Mouse (Mus musculus): ENCODE data around the gene Rxylt1.

The Rxylt1 gene

DNA sequence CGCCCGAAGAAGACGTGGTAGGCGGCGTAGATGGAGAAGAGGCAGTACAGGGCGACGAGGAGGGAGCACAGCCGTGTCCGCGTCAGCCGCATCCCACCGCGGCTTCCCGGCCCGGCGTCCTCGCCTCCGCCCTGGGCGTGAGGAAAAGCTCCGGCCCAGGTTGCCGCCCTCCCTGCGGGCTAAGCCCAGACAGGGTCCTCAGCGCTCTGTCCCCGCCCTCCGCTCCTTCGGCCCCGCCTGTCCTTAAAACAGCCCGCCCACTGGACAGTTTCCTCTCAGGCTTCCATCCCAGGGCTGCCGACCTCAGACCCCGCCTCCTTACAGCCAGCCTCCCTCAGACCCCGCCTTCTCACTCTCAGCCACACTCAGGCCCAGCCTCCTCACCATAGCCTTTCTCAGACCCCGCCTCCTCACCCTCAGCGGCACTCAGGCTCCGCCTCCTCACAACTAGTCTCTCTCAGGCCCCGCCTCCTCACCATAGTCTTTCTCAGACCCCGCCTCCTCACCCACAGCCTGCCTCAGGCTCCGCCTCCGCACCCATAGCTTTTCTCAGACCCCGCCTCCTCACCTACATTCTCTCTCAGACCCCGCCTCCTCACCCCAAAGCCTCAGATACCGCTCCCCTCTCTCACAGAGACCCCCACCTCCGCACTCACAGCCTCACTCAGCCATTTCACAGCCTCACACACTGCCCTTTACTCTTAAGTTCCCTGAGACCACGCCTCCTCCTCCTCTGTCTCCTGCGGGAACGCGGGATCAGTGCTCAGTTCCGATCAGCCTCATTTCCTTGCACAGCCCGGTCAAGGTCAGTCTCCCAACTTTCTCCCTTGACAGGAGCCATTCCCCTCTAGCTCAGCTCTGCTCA, at the start of gene Rxylt1:
Rxylt1 (minus strand) TSS at position 392 of the 865 bp plus-strand sequence.
- DNase-seq (ENCODE audit: low spot score in 2 of 2), result peak; percentile 82 to 87

DNA sequence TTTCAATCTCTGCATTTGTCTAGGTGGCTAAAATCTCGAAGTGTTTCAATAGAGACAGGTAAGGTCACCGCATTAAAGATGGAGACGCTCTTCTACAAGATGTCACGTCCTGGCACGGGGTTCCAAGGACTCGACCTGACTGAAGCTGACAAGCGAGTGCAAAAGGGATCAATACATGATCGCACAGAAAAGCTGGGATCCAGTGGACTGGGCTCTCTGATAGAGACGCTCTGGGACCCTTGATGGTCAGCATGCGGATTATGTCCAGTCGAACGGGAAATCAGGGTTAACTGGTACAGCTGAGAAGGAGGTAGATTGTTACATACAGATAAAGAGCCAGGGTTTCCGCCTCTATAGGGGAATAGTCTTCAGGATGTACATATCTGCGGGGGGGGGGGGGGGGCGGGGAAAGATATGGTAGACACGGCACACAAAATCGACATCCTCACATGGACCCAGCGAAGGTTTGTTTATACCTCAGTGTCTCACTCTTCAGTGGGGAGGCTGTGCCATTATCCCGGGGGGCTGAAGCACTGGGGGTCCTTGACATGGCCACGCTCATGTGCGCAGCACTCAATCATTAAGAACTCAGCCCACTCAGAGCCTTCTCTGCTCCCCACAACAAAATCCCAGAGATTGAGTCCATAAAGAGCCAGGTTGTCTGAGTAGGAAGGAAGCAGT, 24.3 kb upstream of the Rxylt1 start:
- no peak for DNase-seq (ENCODE audit: low spot score in 2 of 2)

GRCm38 (mm10) chr10:122120500-122121289, 23.5 kb upstream of the Rxylt1 start:
- peak in 1 of 2 experiments; percentile 4 for DNase-seq (ENCODE audit: low spot score in 2 of 2)

- no peak for DNase-seq (ENCODE audit: low spot score in 2 of 2)
Observed at GRCm38 (mm10) chr10:122119451-122119850, 22.3 kb upstream of the Rxylt1 start.

DNA sequence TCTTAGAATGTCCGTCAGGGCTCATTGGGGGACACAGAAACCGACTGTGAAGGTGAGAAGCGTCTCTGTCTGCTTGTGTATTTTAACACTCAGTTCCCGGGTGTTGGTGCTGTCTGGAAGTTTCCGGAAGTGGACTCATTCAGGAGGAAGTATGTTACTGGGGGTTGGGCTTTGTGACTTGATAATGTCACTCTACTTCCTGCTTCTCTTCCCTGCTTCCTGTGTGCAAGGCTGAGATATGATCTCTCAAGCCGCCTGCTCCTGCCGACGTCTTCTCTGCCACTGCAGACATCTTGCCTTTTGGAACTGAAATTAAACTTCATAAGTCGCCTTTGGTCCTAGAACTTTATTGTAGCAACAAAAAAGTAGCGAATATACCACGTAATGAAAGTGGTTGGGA, 19.5 kb upstream of the Rxylt1 start:
- no peak for DNase-seq (ENCODE audit: low spot score in 2 of 2)

DNA sequence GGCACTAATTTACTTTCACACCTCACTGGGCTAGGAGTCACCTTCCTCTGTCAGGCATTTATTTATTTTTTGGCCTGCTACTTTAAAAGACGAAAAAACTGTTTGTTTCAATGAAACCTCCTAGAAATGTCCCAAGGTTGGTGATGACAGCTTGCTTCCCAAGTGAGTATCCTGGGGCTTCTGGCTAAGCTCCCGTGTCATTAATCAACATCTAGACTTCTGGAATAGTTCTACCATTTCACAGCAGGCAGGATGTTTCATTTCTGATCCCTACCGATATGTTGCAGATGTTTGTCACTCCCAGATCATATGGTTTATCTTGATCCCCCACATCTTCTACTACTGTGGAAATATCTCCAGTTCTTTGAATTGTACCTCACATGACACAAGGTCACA, 9.5 kb upstream of the Rxylt1 start:
- DNase-seq (ENCODE audit: low spot score in 2 of 2), result no peak

DNA sequence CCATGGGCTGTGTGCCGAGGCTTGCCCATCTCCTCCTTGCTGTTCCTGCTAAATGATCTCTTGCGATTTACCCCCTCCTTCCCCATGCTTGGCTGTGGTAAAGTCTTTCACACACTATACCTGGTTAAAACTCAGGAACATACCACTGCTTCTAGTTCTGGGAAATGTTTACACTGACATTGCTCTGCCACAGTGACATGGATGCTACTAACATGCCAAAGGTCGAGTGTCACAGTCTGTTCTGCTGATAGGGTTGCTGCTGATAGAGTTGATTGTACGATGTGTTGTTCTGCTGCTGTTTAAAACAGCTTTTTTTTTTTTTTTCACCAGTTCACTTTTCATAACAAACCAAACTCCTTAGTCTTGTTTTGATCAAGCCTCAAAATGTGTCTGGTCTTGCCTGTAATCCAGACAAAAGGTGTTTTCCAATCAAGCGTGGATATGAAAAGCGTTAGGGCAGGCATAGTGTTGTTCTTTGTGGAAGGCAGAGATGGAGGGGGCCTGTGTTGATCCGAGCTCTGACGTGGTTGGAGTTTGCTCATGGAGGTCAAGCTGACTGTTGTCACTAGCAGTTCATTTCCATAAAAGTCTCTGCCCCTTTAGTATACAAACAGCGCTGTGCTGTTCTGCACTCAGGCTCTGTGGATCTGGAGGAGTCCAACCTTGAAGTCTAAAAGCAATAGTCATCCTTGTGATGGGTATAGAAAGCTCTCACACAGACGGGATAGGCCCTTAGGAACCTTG, 8.9 kb upstream of the Rxylt1 start:
- no peak for DNase-seq (ENCODE audit: low spot score in 2 of 2)

DNA sequence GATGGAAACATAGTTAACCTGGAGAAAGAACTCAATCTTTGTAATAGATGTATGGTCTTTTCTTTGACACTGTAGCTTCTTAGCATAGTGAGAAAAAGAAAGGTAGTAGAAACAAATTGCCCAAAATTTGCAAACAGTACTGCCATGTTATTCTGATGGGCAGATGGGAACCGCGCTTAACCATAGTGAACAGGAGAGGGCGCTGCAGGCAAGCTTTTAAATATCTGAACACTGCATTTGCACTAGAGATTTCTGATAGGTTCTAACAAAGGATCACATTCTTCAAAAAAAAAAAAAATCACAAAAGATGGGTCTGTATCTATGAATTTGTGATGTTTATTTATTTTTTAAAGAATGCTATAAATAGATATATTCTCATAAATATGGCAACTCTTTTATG, 8.2 kb upstream of the Rxylt1 start:
- peak; percentile 30 to 67 for DNase-seq (ENCODE audit: low spot score in 2 of 2)

DNA sequence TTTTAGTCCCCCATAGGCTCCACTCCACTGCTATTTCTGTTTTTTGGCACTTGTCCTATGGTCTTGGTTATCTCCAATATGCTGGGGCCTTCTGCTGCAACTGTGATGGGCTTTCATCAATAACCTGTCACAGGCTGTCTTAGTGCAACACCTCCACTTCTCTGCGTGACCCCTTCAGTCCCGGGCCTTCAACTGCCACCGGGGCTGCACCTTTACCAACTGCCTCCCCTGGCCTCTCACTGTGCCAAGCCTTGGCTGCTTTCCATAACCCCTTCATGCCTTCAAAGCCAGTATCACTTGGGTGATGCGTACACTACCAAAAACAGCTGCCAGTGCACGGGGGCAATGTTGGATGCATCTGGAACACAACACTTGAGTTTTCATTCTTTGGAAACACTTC, 5.5 kb upstream of the Rxylt1 start:
- DNase-seq (ENCODE audit: low spot score in 2 of 2), result no peak

- no peak for DNase-seq (ENCODE audit: low spot score in 2 of 2)
Observed at GRCm38 (mm10) chr10:122096462-122096979, 650 bp downstream of the Rxylt1 start.

- no peak for DNase-seq (ENCODE audit: low spot score in 2 of 2)
Observed at GRCm38 (mm10) chr10:122090472-122090871, 6.7 kb downstream of the Rxylt1 start.

DNA sequence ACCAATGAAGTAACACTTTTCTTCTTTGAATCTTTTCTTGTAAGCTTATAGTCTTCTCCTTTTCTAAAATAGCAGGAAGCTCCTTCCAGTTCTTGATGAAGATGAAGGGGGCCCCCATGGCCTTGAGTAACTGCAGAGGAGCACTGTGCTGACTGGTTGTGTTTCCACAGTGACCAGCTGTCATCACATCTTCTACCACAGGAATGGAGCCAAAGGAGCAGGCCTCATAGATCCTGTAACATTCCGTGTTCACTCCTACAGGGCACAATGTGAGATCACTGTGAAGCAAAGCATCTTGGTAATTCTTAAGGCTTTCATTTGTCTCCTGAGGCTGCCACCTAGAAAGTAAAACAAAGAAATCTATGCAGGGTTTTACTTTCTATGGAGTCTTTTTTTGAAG, 15.8 kb downstream of the Rxylt1 start:
- no peak for DNase-seq (ENCODE audit: low spot score in 2 of 2)

DNA sequence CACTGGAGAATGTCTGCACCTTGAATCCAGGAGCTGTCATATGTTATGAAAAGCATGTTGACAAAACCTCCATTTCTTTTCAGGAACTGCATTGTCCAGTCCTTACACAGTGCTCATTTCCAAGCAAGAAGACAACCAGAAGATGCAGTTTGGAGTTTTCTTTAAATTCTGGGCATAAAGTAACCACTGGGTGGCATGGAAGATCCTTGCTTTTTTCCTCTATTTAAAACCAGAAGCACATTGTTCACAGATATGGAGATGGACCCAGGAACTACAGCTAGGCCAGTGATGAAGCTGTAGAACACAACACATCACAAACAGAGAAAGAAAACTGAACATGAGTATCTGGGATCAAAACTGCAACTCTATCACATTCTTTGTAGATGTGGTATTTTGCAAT, 28.0 kb downstream of the Rxylt1 start:
- no peak for DNase-seq (ENCODE audit: low spot score in 2 of 2)

DNA sequence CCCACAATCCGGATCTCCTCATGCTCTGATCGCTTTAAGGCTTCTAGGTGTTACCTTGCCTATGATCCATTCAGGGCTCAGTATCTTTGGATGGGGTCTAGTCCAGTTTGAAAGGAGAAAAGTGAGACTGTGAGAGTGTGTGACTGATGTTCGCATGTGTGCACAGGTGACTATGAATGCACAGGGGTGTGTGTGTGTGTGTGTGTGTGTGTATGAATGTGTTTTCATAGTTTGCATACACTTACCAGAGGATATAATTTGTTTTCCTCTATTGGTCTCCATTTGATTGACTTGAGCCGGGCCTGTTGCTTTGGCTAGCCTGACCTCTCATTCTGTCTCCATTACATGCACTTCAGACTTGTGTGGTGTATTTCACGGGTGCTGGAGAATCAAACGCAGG, 41.3 kb downstream of the Rxylt1 start:
- DNase-seq (ENCODE audit: low spot score in 2 of 2), result no peak

DNA sequence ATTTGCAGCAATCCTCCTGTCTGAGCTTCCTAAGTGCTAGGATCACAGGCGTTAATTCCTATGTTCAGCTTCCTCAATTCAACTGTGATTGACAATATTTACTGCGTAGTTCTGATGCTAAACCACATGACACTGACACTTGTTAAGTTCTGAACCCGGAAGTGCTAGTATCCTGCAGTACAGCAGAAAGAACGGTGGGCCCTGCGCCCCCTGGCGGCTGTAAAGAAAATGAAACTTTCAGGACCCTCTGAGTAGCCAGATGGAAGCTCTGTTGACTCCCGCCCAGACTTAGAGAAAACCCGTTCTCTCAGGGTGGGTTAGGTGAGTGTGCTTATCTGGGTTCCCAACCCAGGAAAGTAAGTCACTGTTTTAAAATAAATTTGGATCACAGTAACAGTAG, 42.6 kb downstream of the Rxylt1 start:
- peak; percentile 45 to 70 for DNase-seq (ENCODE audit: low spot score in 2 of 2)

GRCm38 (mm10) chr10:122051831-122052230, 45.3 kb downstream of the Rxylt1 start:
- peak; percentile 79 to 91 for DNase-seq (ENCODE audit: low spot score in 2 of 2)

DNA sequence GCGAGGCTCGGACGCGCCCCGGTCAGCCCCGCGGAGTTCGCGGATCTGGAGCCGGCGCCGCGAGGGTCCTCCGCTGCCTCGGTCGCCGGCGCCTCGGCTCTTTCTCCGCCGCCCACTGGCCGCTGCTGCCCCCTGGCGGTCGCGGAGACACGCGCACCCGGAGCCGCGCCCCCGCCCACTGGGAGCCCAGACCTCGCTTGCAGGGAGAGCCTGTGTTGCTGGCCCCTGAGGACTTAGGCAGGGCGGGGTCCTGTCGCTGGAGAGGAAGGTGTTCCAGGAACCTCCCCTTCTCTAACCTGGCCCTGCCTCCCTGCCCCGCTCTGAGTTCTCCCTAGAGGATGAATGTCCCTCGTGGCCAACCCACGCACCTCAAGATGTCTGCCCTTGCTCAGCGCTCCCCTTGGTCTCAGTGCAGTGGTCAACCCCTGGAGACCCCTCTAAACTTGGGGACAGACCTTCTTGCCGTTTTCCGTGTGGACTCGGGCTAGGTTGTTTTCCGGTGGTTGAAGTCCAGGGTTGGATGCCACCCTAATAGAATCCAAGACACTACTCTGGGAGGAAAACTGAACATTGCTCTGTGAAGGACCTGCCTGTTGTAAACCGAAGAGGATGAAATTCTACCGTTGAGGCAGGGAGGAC, 49.3 kb downstream of the Rxylt1 start:
- DNase-seq (ENCODE audit: low spot score in 2 of 2), result peak; percentile 93 to 96

DNA sequence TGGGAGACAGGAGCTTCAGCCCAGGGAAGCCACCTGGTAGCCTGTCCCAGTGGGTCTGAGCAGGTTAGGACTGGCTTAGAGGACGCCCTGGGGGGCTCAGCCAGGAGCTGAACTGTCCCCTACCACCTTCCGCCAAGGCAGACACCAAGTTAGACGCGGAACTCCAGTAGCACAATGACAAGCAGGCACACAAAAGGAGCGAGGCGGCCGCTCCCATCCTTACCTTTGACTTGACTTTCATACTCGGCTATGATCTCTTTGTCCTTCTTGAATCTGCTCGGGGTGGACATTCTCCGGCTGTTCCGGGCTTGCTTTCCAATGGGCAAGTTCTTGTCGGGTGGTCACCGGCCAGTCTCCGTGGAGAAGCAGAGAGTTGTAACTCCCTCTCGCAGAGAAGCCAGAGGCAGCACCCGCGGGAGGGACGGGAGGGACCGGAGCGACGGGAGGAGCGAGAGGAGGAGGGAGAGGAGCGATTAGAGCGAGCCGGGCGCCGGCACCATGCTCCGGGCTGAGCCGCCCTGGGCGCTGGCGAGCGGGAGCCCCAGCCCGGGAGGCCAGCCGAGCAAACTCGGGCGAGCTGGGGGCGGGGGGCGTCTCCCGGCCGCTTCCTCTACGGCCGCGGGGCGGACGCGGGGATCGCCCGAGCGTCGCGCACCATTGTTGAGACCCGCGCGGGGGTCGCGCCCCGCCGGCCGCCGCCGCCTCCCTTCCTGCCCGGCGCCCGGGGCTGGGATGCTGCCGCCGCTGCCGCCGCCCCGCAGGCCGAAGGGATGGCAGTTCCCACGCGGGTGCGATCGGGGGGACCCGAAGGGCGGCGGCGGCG, 50.1 kb downstream of the Rxylt1 start, which contains the start of gene Srgap1:
Srgap1 (minus strand) TSS at position 412 of the 823 bp plus-strand sequence.
- DNase-seq (ENCODE audit: low spot score in 2 of 2), result peak; percentile 45 to 47

- DNase-seq (ENCODE audit: low spot score in 2 of 2), result no peak
Observed at GRCm38 (mm10) chr10:122046511-122046903, 50.7 kb downstream of the Rxylt1 start.

DNA sequence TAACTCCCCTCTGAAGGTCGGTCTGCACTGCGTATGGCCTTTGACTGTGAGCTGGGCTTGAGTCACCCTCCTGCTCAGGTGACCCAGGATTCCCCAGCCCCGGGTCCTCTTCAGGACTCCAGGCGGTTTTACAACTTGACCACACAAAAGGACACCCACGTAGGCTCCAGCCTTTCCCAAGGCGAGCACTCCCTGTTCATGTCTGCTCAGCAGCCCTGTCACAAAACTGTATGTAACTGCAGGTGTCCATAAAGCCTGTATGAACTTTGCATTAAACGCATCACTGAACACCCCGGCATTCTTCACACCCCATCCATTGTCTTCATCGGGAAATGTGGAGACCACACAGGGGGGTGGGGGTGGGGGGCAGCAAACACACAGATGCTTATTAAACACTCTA, 51.2 kb downstream of the Rxylt1 start:
- DNase-seq (ENCODE audit: low spot score in 2 of 2), result no peak

Measured in cerebellum, postnatal 4 days (tissue).